Mouse (Mus musculus): ENCODE measurements around the gene Creb3l2. TPM values are rescaled to one million over a fixed set of nuclear protein-coding genes. Genes with fewer than 3 reads are reported as not detected.

Gene Creb3l2
- polyA plus RNA-seq, 1 experiment from 2014 or later = 12.5 TPM

DNA sequence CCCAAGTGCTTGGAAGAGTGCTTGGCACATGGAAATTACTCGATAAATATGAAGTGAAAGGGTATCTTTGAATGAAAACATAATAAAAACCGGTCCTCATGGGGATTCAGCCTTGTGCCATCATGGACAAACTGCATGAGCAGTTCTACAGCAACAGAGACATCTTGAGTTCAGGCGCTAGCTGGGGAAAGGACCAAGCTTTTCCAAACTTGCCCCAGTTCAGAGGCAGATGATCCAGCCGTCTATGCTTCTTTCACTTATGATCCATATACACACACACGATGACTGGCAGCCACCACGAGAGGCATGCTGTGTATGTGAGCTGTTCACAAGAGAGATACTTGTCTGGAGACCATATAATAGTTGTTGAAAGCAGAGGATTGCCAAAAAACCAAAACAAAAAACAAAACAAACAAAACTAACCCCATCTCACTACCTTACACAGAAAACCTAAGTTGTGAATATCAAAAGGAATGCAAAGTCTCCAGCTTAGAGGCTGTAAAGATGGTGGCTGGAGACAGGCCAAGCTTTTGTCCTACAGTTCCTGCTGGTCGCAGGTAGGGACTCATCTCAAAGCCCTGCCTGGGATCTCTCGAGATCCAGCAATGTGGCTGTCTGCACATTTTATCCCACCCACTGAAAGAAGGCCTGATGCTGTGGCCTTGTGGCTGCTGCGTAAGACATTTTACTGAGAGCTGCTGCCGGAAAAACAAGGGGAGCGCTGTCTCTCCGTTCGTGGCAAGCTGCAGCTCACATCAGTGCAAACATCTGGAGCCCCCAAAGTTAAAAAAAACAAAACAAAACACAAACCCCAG, 2.1 kb downstream of the Creb3l2 start:
- WGBS = 45% methylated on average over 13 of the region's 13 CpGs
- DNase-seq (ENCODE audit: low spot score) = peak; percentile 39
- H3K27me3 ChIP-seq (replicated peaks; ENCODE audit: low read depth, poor library complexity, severe bottlenecking) = no peaks in the 10 kb centered on the region
- H3K4me1 ChIP-seq = peaks cover 43% of the 10 kb centered on the region
- H3K9me3 ChIP-seq = no peaks in the 10 kb centered on the region
- peak overlapping the region; percentile 90 for H3K27ac ChIP-seq (replicated peaks)
- H3K36me3 ChIP-seq (replicated peaks) = peaks cover 9% of the 10 kb centered on the region; the same call in 1 of the 2 replicates
- H3K4me3 ChIP-seq = peak overlapping the region; percentile 92

DNA sequence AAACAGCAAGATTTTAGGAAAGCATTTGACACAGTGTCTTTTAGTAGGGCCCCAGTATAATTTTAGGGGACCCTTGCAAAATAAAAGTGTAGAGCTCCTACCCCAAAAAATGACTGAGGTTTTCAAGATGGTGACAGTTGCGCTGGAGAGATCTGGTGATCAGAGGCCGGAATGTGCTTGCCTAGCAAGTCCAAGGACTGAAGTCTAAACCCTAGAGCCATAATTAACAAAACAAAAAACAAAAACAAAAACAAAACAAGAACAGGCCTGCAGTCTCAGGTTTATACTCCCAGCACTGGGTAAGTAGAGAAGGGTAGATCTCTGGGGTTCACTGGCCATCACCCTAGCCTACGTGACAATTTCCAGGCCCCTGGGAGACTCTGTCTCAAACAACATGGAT, 3.4 kb downstream of the Creb3l2 start:
- 96% methylated on average over 3 of the region's 3 CpGs for WGBS
- Histone ChIP-seq H3K36me3 (replicated peaks) (peaks cover 14% of the 10 kb centered on the region; the same call in 1 of the 2 replicates), H3K4me3 (no peak overlapping the region), H3K27me3 (replicated peaks; ENCODE audit: low read depth, poor library complexity, severe bottlenecking) (no peaks in the 10 kb centered on the region), H3K9me3 (no peaks in the 10 kb centered on the region), H3K4me1 (peaks cover 50% of the 10 kb centered on the region), H3K27ac (replicated peaks) (no peak overlapping the region)
- no peak for DNase-seq (ENCODE audit: low spot score)

DNA sequence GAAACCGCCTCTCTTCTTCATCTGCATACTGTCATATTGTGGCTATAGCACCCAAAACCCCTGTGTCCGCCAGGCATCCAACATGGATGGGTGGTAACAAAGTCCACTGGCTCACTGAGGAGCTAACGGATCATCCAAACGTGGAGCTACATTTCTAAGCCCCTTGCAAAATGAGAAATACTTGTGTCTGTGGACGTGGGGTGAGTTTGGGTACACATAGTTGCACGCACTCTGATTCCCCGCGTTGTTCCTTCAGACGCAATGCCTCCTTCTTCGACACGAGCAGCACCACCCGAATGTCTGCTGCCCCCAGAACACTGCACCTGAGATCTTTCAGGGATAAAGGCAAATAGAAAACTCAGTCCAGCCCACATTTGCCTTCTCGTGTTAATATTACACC, 4.9 kb downstream of the Creb3l2 start:
- H3K36me3 ChIP-seq (replicated peaks) = peaks cover 14% of the 10 kb centered on the region; the same call in 1 of the 2 replicates
- peaks cover 50% of the 10 kb centered on the region for H3K4me1 ChIP-seq
- H3K9me3 ChIP-seq = no peaks in the 10 kb centered on the region
- 90% methylated on average over 13 of the region's 13 CpGs for WGBS
- no peak for DNase-seq (ENCODE audit: low spot score)
- H3K4me3 ChIP-seq = no peak overlapping the region
- H3K27ac ChIP-seq (replicated peaks) = no peak overlapping the region
- no peaks in the 10 kb centered on the region for H3K27me3 ChIP-seq (replicated peaks; ENCODE audit: low read depth, poor library complexity, severe bottlenecking)

DNA sequence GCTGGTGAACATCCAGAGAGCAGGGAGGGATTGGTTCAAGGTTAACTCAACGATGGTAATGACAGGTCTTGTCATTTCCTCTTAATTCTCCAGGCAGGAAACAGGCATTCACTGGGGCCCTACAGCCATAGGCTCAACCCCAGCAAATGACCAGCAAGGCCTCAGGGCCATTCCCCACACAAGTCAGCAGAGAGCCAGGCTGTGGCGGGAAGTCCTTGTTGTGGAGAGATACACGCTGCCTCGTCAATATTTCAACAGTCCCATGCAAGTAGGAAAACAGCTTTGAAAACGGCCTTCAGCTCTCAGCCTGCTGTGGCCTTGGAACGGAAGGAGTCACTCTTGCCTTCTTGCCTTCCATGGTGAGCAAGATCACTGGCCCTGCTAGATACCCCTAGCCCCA, 6.6 kb downstream of the Creb3l2 start:
- H3K4me1 ChIP-seq = peaks cover 60% of the 10 kb centered on the region
- no peaks in the 10 kb centered on the region for H3K27me3 ChIP-seq (replicated peaks; ENCODE audit: low read depth, poor library complexity, severe bottlenecking)
- no peak overlapping the region for H3K4me3 ChIP-seq
- H3K9me3 ChIP-seq = no peaks in the 10 kb centered on the region
- DNase-seq (ENCODE audit: low spot score) = no peak
- peak overlapping the region; percentile 48; the same call in 1 of the 2 replicates for H3K27ac ChIP-seq (replicated peaks)
- 68% methylated on average over 6 of the region's 6 CpGs for WGBS
- peaks cover 14% of the 10 kb centered on the region; the same call in 1 of the 2 replicates for H3K36me3 ChIP-seq (replicated peaks)

DNA sequence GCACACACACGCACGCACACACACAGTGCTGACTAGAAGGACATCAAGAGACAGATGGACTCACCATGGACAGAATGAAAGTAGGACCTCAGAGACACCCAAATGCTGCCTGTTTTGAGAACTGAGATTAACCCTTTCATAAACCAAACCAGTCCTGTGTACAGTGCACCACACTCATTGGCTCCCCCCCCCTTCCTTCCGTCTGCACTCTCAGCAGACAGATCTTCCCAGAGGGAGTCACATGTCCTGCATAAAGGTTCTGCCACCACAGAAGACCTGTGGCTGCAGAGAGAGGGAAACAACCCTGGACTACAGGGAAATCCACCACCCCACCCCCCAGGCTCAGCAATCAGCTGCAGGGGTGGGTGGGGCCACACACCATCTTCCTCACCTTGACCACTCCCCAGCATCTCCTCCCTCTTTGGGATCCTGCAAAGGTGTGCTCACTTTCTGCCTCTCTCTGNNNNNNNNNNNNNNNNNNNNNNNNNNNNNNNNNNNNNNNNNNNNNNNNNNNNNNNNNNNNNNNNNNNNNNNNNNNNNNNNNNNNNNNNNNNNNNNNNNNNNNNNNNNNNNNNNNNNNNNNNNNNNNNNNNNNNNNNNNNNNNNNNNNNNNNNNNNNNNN, 12.0 kb downstream of the Creb3l2 start:
- Histone ChIP-seq H3K4me3 (no peak overlapping the region), H3K4me1 (peaks cover 49% of the 10 kb centered on the region), H3K27me3 (replicated peaks; ENCODE audit: low read depth, poor library complexity, severe bottlenecking) (no peaks in the 10 kb centered on the region), H3K36me3 (replicated peaks) (peaks cover 19% of the 10 kb centered on the region; the same call in 1 of the 2 replicates), H3K27ac (replicated peaks) (peak overlapping the region; percentile 84), H3K9me3 (no peaks in the 10 kb centered on the region)
- 89% methylated on average over 3 of the region's 3 CpGs for WGBS
- no peak for DNase-seq (ENCODE audit: low spot score)

DNA sequence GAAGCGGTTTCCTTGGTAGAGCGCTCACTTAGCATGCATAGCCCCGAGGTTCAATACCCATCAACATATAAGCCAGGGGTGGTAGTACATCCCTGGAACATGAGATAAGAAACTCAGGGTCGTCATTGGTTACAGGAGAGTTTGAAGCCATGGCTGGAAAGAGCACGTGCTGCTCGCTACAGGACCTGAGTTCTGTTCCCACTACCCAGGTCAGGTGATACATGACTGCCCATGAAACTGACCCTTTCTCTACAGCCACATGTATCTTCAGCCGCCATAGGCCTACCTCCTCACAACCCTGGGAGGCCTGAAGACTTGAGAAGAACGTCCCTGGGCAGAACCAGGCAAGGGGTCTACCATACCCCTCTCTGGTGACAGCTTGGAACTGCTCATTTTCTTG, 13.0 kb downstream of the Creb3l2 start:
- no peaks in the 10 kb centered on the region for H3K27me3 ChIP-seq (replicated peaks; ENCODE audit: low read depth, poor library complexity, severe bottlenecking)
- H3K4me1 ChIP-seq = peaks cover 52% of the 10 kb centered on the region
- peaks cover 13% of the 10 kb centered on the region; the same call in 1 of the 2 replicates for H3K36me3 ChIP-seq (replicated peaks)
- H3K4me3 ChIP-seq = no peak overlapping the region
- H3K27ac ChIP-seq (replicated peaks) = no peak overlapping the region
- WGBS = 90% methylated on average over 8 of the region's 8 CpGs
- no peaks in the 10 kb centered on the region for H3K9me3 ChIP-seq
- no peak for DNase-seq (ENCODE audit: low spot score)

DNA sequence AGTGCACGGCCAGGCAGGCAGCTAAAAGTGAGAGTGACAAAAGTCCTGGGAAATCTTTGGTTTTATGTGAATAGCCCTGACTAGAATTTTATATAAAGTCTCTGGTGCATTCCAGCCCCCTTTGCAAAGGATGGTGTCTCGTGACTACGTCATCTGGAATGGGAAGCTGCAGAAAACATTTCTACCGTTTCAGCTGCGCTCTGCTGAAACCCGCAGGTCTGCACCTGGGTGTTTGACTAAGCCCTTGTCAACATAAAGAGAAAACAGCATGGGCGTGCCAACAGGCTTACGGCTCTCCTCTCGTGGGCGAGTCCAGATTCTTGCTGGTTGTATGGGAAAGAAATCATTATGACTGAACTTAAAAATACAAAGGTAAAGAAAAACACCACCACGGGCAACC, 13.9 kb downstream of the Creb3l2 start:
- H3K36me3 ChIP-seq (replicated peaks) = peaks cover 13% of the 10 kb centered on the region; the same call in 1 of the 2 replicates
- no peak for DNase-seq (ENCODE audit: low spot score)
- peaks cover 59% of the 10 kb centered on the region for H3K4me1 ChIP-seq

DNA sequence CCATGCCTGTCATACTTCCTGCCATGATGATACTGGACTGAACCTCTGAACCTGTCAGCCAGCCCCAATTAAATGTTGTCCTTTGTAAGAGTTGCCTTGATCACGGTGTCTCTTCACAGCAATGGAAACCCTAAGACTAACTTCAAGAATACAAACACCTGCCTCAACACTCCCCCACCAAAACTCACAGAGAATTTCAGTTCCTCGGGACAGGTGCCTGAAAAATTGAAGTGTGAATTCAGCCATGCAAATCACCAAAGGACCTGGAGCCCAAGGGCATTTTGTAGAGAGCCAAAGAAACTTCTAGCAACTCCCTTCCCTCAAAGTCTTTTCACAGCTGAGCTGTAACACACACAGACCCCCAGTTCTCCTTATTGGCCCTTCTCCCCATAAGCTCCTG, 15.3 kb downstream of the Creb3l2 start:
- H3K9me3 ChIP-seq = no peaks in the 10 kb centered on the region
- peaks cover 50% of the 10 kb centered on the region for H3K4me1 ChIP-seq
- H3K27me3 ChIP-seq (replicated peaks; ENCODE audit: low read depth, poor library complexity, severe bottlenecking) = no peaks in the 10 kb centered on the region
- WGBS = 86% methylated on average over 2 of the region's 2 CpGs
- no peak for DNase-seq (ENCODE audit: low spot score)
- H3K4me3 ChIP-seq = no peak overlapping the region
- H3K36me3 ChIP-seq (replicated peaks) = peaks cover 13% of the 10 kb centered on the region; the same call in 1 of the 2 replicates
- H3K27ac ChIP-seq (replicated peaks) = no peak overlapping the region

More for the DNA sequence above, 13.9 kb downstream of the Creb3l2 start:
- no peaks in the 10 kb centered on the region for H3K27me3 ChIP-seq (replicated peaks; ENCODE audit: low read depth, poor library complexity, severe bottlenecking)
- WGBS = 77% methylated on average over 11 of the region's 11 CpGs
- H3K9me3 ChIP-seq = no peaks in the 10 kb centered on the region
- no peak overlapping the region for H3K4me3 ChIP-seq
- no peak overlapping the region for H3K27ac ChIP-seq (replicated peaks)

DNA sequence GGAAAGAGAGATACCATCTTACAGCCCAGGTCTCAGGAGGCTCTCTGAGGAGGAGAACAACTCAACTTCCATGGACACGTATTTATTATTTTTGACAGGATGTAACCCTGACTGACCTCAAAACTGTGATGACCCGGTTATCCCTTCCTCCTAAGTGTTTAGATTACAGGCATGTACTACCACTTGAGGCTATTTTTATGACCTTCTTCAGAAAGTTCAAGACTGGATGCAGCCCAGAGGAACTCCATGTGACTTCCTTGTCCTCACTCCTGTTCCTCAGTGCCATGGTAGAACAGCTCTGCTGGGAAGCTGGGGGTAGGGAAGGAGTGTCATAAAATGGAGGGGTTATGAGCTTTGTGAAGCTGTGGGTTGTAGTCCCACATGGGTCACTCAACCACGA, 16.1 kb downstream of the Creb3l2 start:
- no peaks in the 10 kb centered on the region for H3K9me3 ChIP-seq
- H3K27me3 ChIP-seq (replicated peaks; ENCODE audit: low read depth, poor library complexity, severe bottlenecking) = no peaks in the 10 kb centered on the region
- 61% methylated on average over 3 of the region's 3 CpGs for WGBS
- DNase-seq (ENCODE audit: low spot score) = no peak
- peaks cover 13% of the 10 kb centered on the region; the same call in 1 of the 2 replicates for H3K36me3 ChIP-seq (replicated peaks)
- H3K4me3 ChIP-seq = no peak overlapping the region
- no peak overlapping the region for H3K27ac ChIP-seq (replicated peaks)
- H3K4me1 ChIP-seq = peaks cover 42% of the 10 kb centered on the region

DNA sequence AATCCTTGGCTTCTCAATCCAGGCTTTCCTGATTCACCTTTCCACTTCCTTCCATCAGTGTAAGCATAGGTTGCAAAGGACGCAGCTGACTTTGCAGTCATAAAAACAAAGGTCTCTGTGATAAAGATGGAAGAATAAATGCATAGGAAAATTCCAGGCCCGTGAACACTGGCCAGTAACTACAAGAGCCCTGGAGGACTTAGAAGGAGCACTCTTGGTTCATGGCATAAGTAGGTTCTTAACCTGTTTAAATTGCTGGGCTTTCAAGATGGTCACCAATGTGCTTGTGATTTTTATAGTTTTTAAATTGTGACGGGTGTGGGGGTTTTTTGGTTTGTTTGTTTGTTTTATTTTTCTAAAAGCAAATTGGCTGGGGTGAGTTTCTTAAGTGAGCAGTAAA, 16.9 kb downstream of the Creb3l2 start:
- WGBS = 95% methylated on average over 3 of the region's 3 CpGs
- H3K9me3 ChIP-seq = no peaks in the 10 kb centered on the region
- H3K4me1 ChIP-seq = peaks cover 38% of the 10 kb centered on the region
- no peaks in the 10 kb centered on the region for H3K27me3 ChIP-seq (replicated peaks; ENCODE audit: low read depth, poor library complexity, severe bottlenecking)
- H3K27ac ChIP-seq (replicated peaks) = peak overlapping the region; percentile 45; the same call in 1 of the 2 replicates
- no peak for DNase-seq (ENCODE audit: low spot score)
- H3K4me3 ChIP-seq = no peak overlapping the region
- peaks cover 13% of the 10 kb centered on the region; the same call in 1 of the 2 replicates for H3K36me3 ChIP-seq (replicated peaks)

DNA sequence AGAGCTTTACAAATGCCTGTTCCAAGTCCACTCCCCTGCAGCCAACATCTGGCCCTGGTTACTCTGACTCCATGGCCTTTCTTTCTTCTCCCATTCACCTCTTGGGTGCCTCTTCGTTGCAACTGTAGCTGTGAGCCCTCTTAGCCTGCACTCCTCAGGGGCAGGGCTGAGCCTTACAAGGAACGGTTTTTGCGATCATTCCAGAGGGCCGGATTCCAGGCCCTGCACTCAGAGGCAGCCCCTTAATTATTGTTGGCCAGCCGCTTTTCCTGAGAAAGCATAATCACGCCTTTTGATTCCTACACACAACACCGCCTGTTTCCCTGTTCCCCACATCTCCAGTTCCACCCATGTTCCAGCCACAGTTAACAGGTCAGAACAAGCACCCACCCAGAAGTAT, 17.6 kb downstream of the Creb3l2 start:
- peaks cover 38% of the 10 kb centered on the region for H3K4me1 ChIP-seq
- no peaks in the 10 kb centered on the region for H3K27me3 ChIP-seq (replicated peaks; ENCODE audit: low read depth, poor library complexity, severe bottlenecking)
- no peaks in the 10 kb centered on the region for H3K9me3 ChIP-seq
- peak; percentile 39 for DNase-seq (ENCODE audit: low spot score)
- 47% methylated on average over 7 of the region's 7 CpGs for WGBS
- peaks cover 13% of the 10 kb centered on the region; the same call in 1 of the 2 replicates for H3K36me3 ChIP-seq (replicated peaks)
- H3K27ac ChIP-seq (replicated peaks) = peak overlapping the region; percentile 45
- H3K4me3 ChIP-seq = no peak overlapping the region

DNA sequence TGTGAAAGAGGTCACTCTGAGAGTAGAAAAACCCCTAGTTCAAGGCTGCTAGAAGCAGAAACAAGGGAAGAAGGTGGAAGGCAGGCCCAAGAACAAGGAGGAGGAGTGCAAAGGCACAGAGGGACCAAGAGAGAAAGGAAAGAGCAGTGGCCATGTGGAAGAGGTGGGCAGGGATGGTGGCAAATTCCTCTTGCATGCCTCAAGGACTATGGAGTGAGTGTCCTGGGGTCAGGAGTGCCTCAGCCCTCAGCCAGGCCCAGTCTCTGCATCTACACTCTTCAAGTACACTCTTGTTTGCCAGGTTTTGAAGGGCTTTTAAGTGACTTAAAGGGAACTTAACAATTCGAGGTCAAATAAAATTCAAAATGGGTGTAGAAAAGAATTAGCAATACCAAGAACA, 18.6 kb downstream of the Creb3l2 start:
- Histone ChIP-seq H3K4me3 (no peak overlapping the region), H3K27me3 (replicated peaks; ENCODE audit: low read depth, poor library complexity, severe bottlenecking) (no peaks in the 10 kb centered on the region), H3K4me1 (peaks cover 44% of the 10 kb centered on the region), H3K27ac (replicated peaks) (no peak overlapping the region), H3K36me3 (replicated peaks) (peaks cover 13% of the 10 kb centered on the region; the same call in 1 of the 2 replicates), H3K9me3 (no peaks in the 10 kb centered on the region)
- DNase-seq (ENCODE audit: low spot score) = no peak
- WGBS = 75% methylated on average over 1 of the region's 1 CpGs

Data from embryonic facial prominence, embryonic 10.5 days (tissue).